17 mouse cellular contexts compared by ENCODE assay signal in the genomic region with DNA sequence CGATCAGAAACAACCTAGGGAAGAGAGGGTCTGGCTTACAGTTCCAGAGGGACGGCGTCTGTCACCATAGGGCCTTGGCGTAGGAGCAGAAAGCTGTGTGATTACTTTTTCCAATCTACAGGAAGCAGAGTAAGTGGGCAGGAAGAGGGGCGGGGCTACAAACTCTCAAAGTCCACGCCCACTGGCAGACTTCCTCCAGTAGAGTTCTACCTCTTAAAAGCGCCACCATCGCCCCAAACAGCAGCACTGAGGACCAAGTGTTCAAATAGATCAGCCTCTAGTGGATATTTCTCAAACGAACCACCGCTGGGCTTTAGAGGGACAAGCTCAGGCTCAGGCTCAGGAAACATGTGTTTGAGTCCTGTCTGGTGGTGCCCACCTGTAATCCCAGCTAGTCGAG.
"Had no signal": no experiment of that assay in that cellular context is flagged by ENCODE, and none has a peak within 500 bp of the region (broad histone marks: within the 10 kb centered on the region; RNA-seq: fewer than 3 reads in every experiment).

No protein-coding gene starts in this region.

- H3K4me2 ChIP-seq: liver, embryonic 13.5 days; liver, embryonic 15.5 days; lung, embryonic 15.5 days; midbrain, embryonic 12.5 days; midbrain, embryonic 15.5 days; neural tube, embryonic 12.5 days; stomach, embryonic 15.5 days had no signal

- H3K4me3 ChIP-seq: liver, embryonic 13.5 days; liver, embryonic 15.5 days; lung, embryonic 15.5 days; megakaryocyte, embryonic 14.5 days; midbrain, embryonic 12.5 days; midbrain, embryonic 15.5 days; neural tube, embryonic 12.5 days; stomach, embryonic 15.5 days had no signal

- DNase-seq: liver, embryonic 13.5 days; liver, postnatal 0 days; lung, postnatal 14 days; lung, postnatal 36 days; right cerebral cortex, postnatal 14 days; thymus, adult 2 months; thymus, postnatal 25 days; thymus, postnatal 4 days had no signal

- H3K9me3 ChIP-seq: liver, embryonic 13.5 days; liver, embryonic 15.5 days; lung, embryonic 15.5 days; midbrain, embryonic 12.5 days; midbrain, embryonic 15.5 days; neural tube, embryonic 12.5 days; stomach, embryonic 15.5 days had no signal

- H3K36me3 ChIP-seq: liver, embryonic 13.5 days; liver, embryonic 15.5 days; lung, embryonic 15.5 days; midbrain, embryonic 12.5 days; midbrain, embryonic 15.5 days; neural tube, embryonic 12.5 days; stomach, embryonic 15.5 days had no signal

- H3K27me3 ChIP-seq: liver, embryonic 13.5 days; liver, embryonic 15.5 days; lung, embryonic 15.5 days; megakaryocyte, embryonic 14.5 days; midbrain, embryonic 12.5 days; midbrain, embryonic 15.5 days; neural tube, embryonic 12.5 days; stomach, embryonic 15.5 days had no signal

- H3K4me1 ChIP-seq: liver, embryonic 13.5 days; liver, embryonic 15.5 days; lung, embryonic 15.5 days; megakaryocyte, embryonic 14.5 days; midbrain, embryonic 15.5 days; neural tube, embryonic 12.5 days; stomach, embryonic 15.5 days had no signal

- H3K9ac ChIP-seq: liver, embryonic 13.5 days; liver, embryonic 15.5 days; liver, postnatal 0 days; lung, embryonic 15.5 days; midbrain, embryonic 12.5 days; midbrain, embryonic 15.5 days; neural tube, embryonic 12.5 days; stomach, embryonic 15.5 days had no signal

- H3K27ac ChIP-seq: liver, embryonic 13.5 days; liver, embryonic 15.5 days; lung, embryonic 15.5 days; macrophage; midbrain, embryonic 12.5 days; midbrain, embryonic 15.5 days; neural tube, embryonic 12.5 days; stomach, embryonic 15.5 days; stomach, postnatal 0 days had no signal
